Mouse (Mus musculus): Measurements from ENCODE around the gene Alg10b. TPM values are rescaled to one million over a fixed set of nuclear protein-coding genes. Genes with fewer than 3 reads are reported as not detected.

Alg10b gene
- 11.6 and 16.8 TPM in 2 replicates for polyA plus RNA-seq (2012; rRNA removed; ENCODE audit: low replicate concordance)

GRCm38 (mm10) chr15:90223969-90224750 lies at the start of gene Alg10b:
Gene Alg10b, plus strand, starts transcription at chr15:90224311.

Measured in subcutaneous adipose tissue, adult 2 months (tissue).